Mouse (Mus musculus): Measurements from ENCODE around the gene Gm1673. TPM values are rescaled to one million over a fixed set of nuclear protein-coding genes. Genes with fewer than 3 reads are reported as not detected.

The Gm1673 gene
- polyA plus RNA-seq, 1 experiment from 2014 or later = 61.1 TPM

- no peak for DNase-seq
- Histone ChIP-seq H3K9me3 (ENCODE audit: low read depth, low read length) (no peaks in the 10 kb centered on the region), H3K27me3 (ENCODE audit: insufficient read depth, low read length) (no peaks in the 10 kb centered on the region), H3K36me3 (ENCODE audit: insufficient read depth) (no peaks in the 10 kb centered on the region), H3K4me2 (no peak overlapping the region), H3K4me1 (ENCODE audit: insufficient read depth) (no peaks in the 10 kb centered on the region), H3K4me3 (ENCODE audit: low read depth, low read length) (no peak overlapping the region), H3K27ac (ENCODE audit: low read depth) (no peak overlapping the region), H3K9ac (no peak overlapping the region)
- no peak for ATAC-seq (ENCODE audit: insufficient read depth)
- TF ChIP-seq CTCF (IDR thresholded peaks at IDR 0.05; ENCODE audit: low read depth) = no peak
- 71% methylated on average over 5 of the region's 5 CpGs for WGBS
These were observed 21.4 kb downstream of the Gm1673 start for GRCm38 (mm10) chr5:34004618-34005017.

GRCm38 (mm10) chr5:34006832-34007231 lies 23.6 kb downstream of the Gm1673 start:
- no peak overlapping the region for H3K27ac ChIP-seq (ENCODE audit: low read depth)
- TF ChIP-seq CTCF (IDR thresholded peaks at IDR 0.05; ENCODE audit: low read depth) = no peak
- no peak overlapping the region for H3K4me2 ChIP-seq
- no peaks in the 10 kb centered on the region for H3K9me3 ChIP-seq (ENCODE audit: low read depth, low read length)
- 76% methylated on average over 4 of the region's 4 CpGs for WGBS
- H3K4me3 ChIP-seq (ENCODE audit: low read depth, low read length) = no peak overlapping the region
- no peak overlapping the region for H3K9ac ChIP-seq
- no peaks in the 10 kb centered on the region for H3K4me1 ChIP-seq (ENCODE audit: insufficient read depth)
- DNase-seq (no peak), ATAC-seq (ENCODE audit: insufficient read depth) (no peak)
- no peaks in the 10 kb centered on the region for H3K36me3 ChIP-seq (ENCODE audit: insufficient read depth)
- H3K27me3 ChIP-seq (ENCODE audit: insufficient read depth, low read length) = no peaks in the 10 kb centered on the region

DNA sequence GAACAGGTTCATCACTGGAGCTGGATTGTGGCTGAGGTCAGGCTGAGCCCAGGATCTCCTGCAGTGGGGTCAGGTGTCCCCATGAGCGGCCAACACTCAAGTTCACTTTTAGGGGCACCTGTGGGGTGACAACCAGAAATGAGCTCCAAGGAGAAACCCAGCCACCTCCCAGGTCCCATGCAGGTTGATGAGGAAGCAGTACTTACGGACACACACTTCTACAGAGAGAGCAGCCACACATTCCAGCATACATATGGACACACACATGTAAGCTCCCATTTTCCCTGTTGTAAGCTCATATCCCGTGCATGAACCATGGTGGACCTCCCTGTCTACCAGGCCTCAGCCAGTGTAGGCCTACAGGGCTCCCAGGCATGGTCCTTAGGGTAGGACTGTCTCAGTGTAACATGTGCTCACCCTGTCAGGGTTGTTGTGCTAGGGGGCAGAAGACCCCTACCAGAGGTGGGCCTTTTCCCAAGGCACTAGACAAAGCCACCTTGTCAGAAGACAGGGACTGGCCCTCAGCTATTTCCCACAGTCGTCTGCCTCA lies 24.2 kb downstream of the Gm1673 start:
- DNase-seq (no peak), ATAC-seq (ENCODE audit: insufficient read depth) (no peak)
- 78% methylated on average over 4 of the region's 4 CpGs for WGBS
- H3K9ac ChIP-seq = no peak overlapping the region
- H3K4me1 ChIP-seq (ENCODE audit: insufficient read depth) = no peaks in the 10 kb centered on the region
- H3K4me3 ChIP-seq (ENCODE audit: low read depth, low read length) = no peak overlapping the region
- no peaks in the 10 kb centered on the region for H3K9me3 ChIP-seq (ENCODE audit: low read depth, low read length)
- no peak overlapping the region for H3K27ac ChIP-seq (ENCODE audit: low read depth)
- no peaks in the 10 kb centered on the region for H3K36me3 ChIP-seq (ENCODE audit: insufficient read depth)
- no peak for TF ChIP-seq CTCF (IDR thresholded peaks at IDR 0.05; ENCODE audit: low read depth)
- no peak overlapping the region for H3K4me2 ChIP-seq
- no peaks in the 10 kb centered on the region for H3K27me3 ChIP-seq (ENCODE audit: insufficient read depth, low read length)

GRCm38 (mm10) chr5:34014652-34015051 lies 31.4 kb downstream of the Gm1673 start:
- peak; percentile 43 for TF ChIP-seq CTCF (IDR thresholded peaks at IDR 0.05; ENCODE audit: low read depth)
- H3K9me3 ChIP-seq (ENCODE audit: low read depth, low read length) = no peaks in the 10 kb centered on the region
- H3K9ac ChIP-seq = no peak overlapping the region
- DNase-seq = peak; percentile 21
- H3K4me1 ChIP-seq (ENCODE audit: insufficient read depth) = no peaks in the 10 kb centered on the region
- whole genome bisulfite sequencing = 44% methylated on average over 1 of the region's 1 CpGs
- no peak for ATAC-seq (ENCODE audit: insufficient read depth)
- no peaks in the 10 kb centered on the region for H3K36me3 ChIP-seq (ENCODE audit: insufficient read depth)
- H3K4me3 ChIP-seq (ENCODE audit: low read depth, low read length) = no peak overlapping the region
- no peak overlapping the region for H3K27ac ChIP-seq (ENCODE audit: low read depth)
- no peak overlapping the region for H3K4me2 ChIP-seq
- H3K27me3 ChIP-seq (ENCODE audit: insufficient read depth, low read length) = no peaks in the 10 kb centered on the region

DNA sequence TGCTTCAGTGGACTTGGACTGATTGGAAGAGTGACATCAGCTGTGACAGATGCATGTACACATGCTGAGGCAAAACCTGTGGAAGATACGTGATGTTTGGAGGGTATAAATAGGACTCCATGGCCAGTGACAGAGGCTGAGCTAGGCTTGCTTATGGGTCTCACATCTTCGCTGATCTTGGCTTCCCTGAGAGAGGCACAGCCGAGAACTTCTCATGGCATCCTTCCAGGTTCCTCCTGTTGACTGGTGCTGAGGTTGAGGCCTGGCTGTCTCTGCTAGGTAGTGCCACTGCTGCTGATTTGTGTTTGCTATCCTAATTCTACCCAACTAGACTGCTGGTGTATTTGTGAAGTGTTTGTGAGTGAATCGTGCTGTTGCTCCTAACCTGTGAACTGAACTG lies 35.7 kb downstream of the Gm1673 start:
- ATAC-seq (ENCODE audit: insufficient read depth) = no peak
- WGBS = 69% methylated on average over 4 of the region's 4 CpGs

DNA sequence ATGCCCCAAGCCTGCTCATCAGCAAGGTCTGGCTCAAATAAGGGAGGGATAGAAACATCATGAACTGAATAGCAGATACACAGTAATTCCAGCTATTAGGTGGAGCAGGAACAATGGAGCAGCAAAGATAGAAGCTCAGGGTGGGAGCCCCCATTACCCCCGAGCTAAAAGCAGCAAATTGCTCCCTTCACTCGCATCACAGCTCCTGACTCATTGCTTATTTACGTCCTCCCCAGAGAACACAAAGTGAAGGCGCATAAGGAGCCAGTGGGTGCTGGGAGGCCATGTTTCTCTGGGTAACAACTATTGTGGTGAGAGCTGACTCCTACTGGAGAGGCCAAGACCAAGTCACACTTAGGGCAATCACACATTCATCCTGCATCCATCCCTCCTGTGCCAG lies 46.9 kb downstream of the Gm1673 start:
- Histone ChIP-seq H3K27me3 (ENCODE audit: insufficient read depth, low read length) (no peaks in the 10 kb centered on the region), H3K36me3 (ENCODE audit: insufficient read depth) (no peaks in the 10 kb centered on the region), H3K9ac (no peak overlapping the region), H3K4me1 (ENCODE audit: insufficient read depth) (no peaks in the 10 kb centered on the region), H3K9me3 (ENCODE audit: low read depth, low read length) (no peaks in the 10 kb centered on the region), H3K4me2 (no peak overlapping the region), H3K4me3 (ENCODE audit: low read depth, low read length) (no peak overlapping the region), H3K27ac (ENCODE audit: low read depth) (no peak overlapping the region)
- 75% methylated on average over 4 of the region's 4 CpGs for WGBS
- DNase-seq = no peak
- ATAC-seq (ENCODE audit: insufficient read depth) = no peak
- TF ChIP-seq CTCF (IDR thresholded peaks at IDR 0.05; ENCODE audit: low read depth) = no peak

More for the DNA sequence above, 35.7 kb downstream of the Gm1673 start:
- no peaks in the 10 kb centered on the region for H3K4me1 ChIP-seq (ENCODE audit: insufficient read depth)
- no peak for TF ChIP-seq CTCF (IDR thresholded peaks at IDR 0.05; ENCODE audit: low read depth)
- no peaks in the 10 kb centered on the region for H3K27me3 ChIP-seq (ENCODE audit: insufficient read depth, low read length)
- H3K9me3 ChIP-seq (ENCODE audit: low read depth, low read length) = no peaks in the 10 kb centered on the region
- H3K36me3 ChIP-seq (ENCODE audit: insufficient read depth) = no peaks in the 10 kb centered on the region
- H3K4me2 ChIP-seq = no peak overlapping the region
- H3K27ac ChIP-seq (ENCODE audit: low read depth) = no peak overlapping the region
- no peak overlapping the region for H3K9ac ChIP-seq
- DNase-seq = no peak
- no peak overlapping the region for H3K4me3 ChIP-seq (ENCODE audit: low read depth, low read length)

DNA sequence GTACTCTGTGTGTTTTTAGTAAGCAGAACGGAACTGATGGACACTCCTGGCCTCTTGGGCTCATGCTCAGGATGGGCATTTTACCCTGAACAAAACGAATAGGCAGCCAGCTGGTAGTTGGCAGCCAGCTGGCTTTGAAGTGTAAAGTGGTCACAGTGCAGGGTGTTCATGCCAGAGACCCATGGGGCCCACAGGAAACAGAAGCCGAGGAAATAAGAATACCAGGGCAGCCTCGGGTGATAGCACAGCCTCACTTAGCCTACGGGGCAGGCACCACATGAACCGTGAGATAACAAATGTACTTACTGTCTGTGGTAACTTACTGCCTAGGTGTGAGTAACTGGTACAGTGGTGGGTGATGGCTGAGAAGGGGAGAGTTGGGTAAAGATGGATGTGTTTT lies 47.8 kb downstream of the Gm1673 start:
- 63% methylated on average over 6 of the region's 6 CpGs for WGBS

GRCm38 (mm10) chr5:34032520-34032919 lies 49.3 kb downstream of the Gm1673 start:
- H3K27ac ChIP-seq (ENCODE audit: low read depth) = no peak overlapping the region
- no peak for ATAC-seq (ENCODE audit: insufficient read depth)
- H3K4me1 ChIP-seq (ENCODE audit: insufficient read depth) = no peaks in the 10 kb centered on the region

More for the DNA sequence above, 47.8 kb downstream of the Gm1673 start:
- Histone ChIP-seq H3K4me1 (ENCODE audit: insufficient read depth) (no peaks in the 10 kb centered on the region), H3K36me3 (ENCODE audit: insufficient read depth) (no peaks in the 10 kb centered on the region), H3K4me2 (no peak overlapping the region), H3K9me3 (ENCODE audit: low read depth, low read length) (no peaks in the 10 kb centered on the region), H3K9ac (no peak overlapping the region), H3K27ac (ENCODE audit: low read depth) (no peak overlapping the region), H3K27me3 (ENCODE audit: insufficient read depth, low read length) (no peaks in the 10 kb centered on the region), H3K4me3 (ENCODE audit: low read depth, low read length) (no peak overlapping the region)
- no peak for ATAC-seq (ENCODE audit: insufficient read depth)
- no peak for DNase-seq
- TF ChIP-seq CTCF (IDR thresholded peaks at IDR 0.05; ENCODE audit: low read depth) = no peak

More at GRCm38 (mm10) chr5:34032520-34032919, 49.3 kb downstream of the Gm1673 start:
- Histone ChIP-seq H3K4me3 (ENCODE audit: low read depth, low read length) (no peak overlapping the region), H3K9me3 (ENCODE audit: low read depth, low read length) (no peaks in the 10 kb centered on the region), H3K4me2 (no peak overlapping the region), H3K36me3 (ENCODE audit: insufficient read depth) (no peaks in the 10 kb centered on the region), H3K27me3 (ENCODE audit: insufficient read depth, low read length) (no peaks in the 10 kb centered on the region), H3K9ac (no peak overlapping the region)
- WGBS = 54% methylated on average over 3 of the region's 3 CpGs
- TF ChIP-seq CTCF (IDR thresholded peaks at IDR 0.05; ENCODE audit: low read depth) = no peak
- DNase-seq = no peak

Other genes starting within 250 kb of the Gm1673 start
- gene Letm1, start 200.6 kb upstream of the Gm1673 start, polyA plus RNA-seq (2014; fragmentation: Nextera tagmentation; extraction: Ambion mirVana) = 50.2 and 53.7 TPM in 2 replicates
- 70.1 and 77.4 TPM in 2 replicates for gene Nsd2, start 162.7 kb upstream of the Gm1673 start, polyA plus RNA-seq (2014; fragmentation: Nextera tagmentation; extraction: Ambion mirVana)
- gene Nelfa, start 47.0 kb upstream of the Gm1673 start, polyA plus RNA-seq (2014; fragmentation: Nextera tagmentation; extraction: Ambion mirVana) = 63.4 and 64.0 TPM in 2 replicates
- 0.09 and 0.13 TPM in 2 replicates for gene Nat8l, start 12.6 kb downstream of the Gm1673 start, polyA plus RNA-seq (2014; fragmentation: Nextera tagmentation; extraction: Ambion mirVana)
- gene Poln, start 186.0 kb downstream of the Gm1673 start, polyA plus RNA-seq (2014; fragmentation: Nextera tagmentation; extraction: Ambion mirVana) = 1.2 and 1.4 TPM in 2 replicates
- 44.0 and 46.8 TPM in 2 replicates for gene Haus3, start 186.1 kb downstream of the Gm1673 start, polyA plus RNA-seq (2014; fragmentation: Nextera tagmentation; extraction: Ambion mirVana)
- 47.6 and 50.8 TPM in 2 replicates for gene Mxd4, start 204.3 kb downstream of the Gm1673 start, polyA plus RNA-seq (2014; fragmentation: Nextera tagmentation; extraction: Ambion mirVana)

Measured in lung, embryonic 14.5 days (tissue).